Mouse (Mus musculus): Measurements from ENCODE around the gene Wfdc1.

Wfdc1 gene

GRCm38 (mm10) chr8:119641058-119641457 is 25.1 kb upstream of the Wfdc1 start:
- DNase-seq = no peak

- DNase-seq = peak; percentile 43
These were observed 23.2 kb upstream of the Wfdc1 start for GRCm38 (mm10) chr8:119642960-119643359.

- DNase-seq = no peak
These were observed 21.7 kb upstream of the Wfdc1 start for GRCm38 (mm10) chr8:119644429-119644960.

GRCm38 (mm10) chr8:119644981-119645597 is 21.1 kb upstream of the Wfdc1 start:
- DNase-seq = no peak

GRCm38 (mm10) chr8:119646197-119646596 is 20.0 kb upstream of the Wfdc1 start:
- no peak for DNase-seq

GRCm38 (mm10) chr8:119646846-119647245 is 19.3 kb upstream of the Wfdc1 start:
- DNase-seq = no peak

- DNase-seq = no peak
These were observed 14.8 kb upstream of the Wfdc1 start for GRCm38 (mm10) chr8:119651324-119651723.

- no peak for DNase-seq
These were observed 9.3 kb upstream of the Wfdc1 start for GRCm38 (mm10) chr8:119656709-119657464.

- DNase-seq = peak; percentile 41
These were observed 5.1 kb upstream of the Wfdc1 start for GRCm38 (mm10) chr8:119661081-119661480.

GRCm38 (mm10) chr8:119661892-119662291 is 4.3 kb upstream of the Wfdc1 start:
- DNase-seq = no peak

GRCm38 (mm10) chr8:119663440-119663839 is 2.7 kb upstream of the Wfdc1 start:
- DNase-seq = no peak

- DNase-seq = no peak
These were observed 895 bp upstream of the Wfdc1 start for GRCm38 (mm10) chr8:119665270-119665669.

GRCm38 (mm10) chr8:119668447-119668846 is 2.3 kb downstream of the Wfdc1 start:
- no peak for DNase-seq

GRCm38 (mm10) chr8:119669284-119669683 is 3.1 kb downstream of the Wfdc1 start:
- DNase-seq = no peak

- DNase-seq = no peak
These were observed 4.4 kb downstream of the Wfdc1 start for GRCm38 (mm10) chr8:119670419-119671091.

GRCm38 (mm10) chr8:119673976-119674555 is 7.9 kb downstream of the Wfdc1 start:
- no peak for DNase-seq

GRCm38 (mm10) chr8:119675457-119675856 is 9.3 kb downstream of the Wfdc1 start:
- DNase-seq = no peak

GRCm38 (mm10) chr8:119676389-119676788 is 10.2 kb downstream of the Wfdc1 start:
- DNase-seq = peak; percentile 83

GRCm38 (mm10) chr8:119678138-119678843 is 12.1 kb downstream of the Wfdc1 start:
- no peak for DNase-seq

GRCm38 (mm10) chr8:119679184-119679583 is 13.0 kb downstream of the Wfdc1 start:
- DNase-seq = no peak

GRCm38 (mm10) chr8:119690602-119691001 is 24.4 kb downstream of the Wfdc1 start:
- DNase-seq = no peak

GRCm38 (mm10) chr8:119691989-119692388 is 25.8 kb downstream of the Wfdc1 start:
- DNase-seq = no peak

GRCm38 (mm10) chr8:119694696-119695095 is 28.5 kb downstream of the Wfdc1 start:
- DNase-seq = no peak
